Mouse (Mus musculus): ENCODE measurements at regions not wholly inside any gene's neighbourhood (a gene's known extent, or its start where the extent isn't known, plus 50 kb on each side); places are given as distances from the start of the nearest gene placed in this dataset.

DNA sequence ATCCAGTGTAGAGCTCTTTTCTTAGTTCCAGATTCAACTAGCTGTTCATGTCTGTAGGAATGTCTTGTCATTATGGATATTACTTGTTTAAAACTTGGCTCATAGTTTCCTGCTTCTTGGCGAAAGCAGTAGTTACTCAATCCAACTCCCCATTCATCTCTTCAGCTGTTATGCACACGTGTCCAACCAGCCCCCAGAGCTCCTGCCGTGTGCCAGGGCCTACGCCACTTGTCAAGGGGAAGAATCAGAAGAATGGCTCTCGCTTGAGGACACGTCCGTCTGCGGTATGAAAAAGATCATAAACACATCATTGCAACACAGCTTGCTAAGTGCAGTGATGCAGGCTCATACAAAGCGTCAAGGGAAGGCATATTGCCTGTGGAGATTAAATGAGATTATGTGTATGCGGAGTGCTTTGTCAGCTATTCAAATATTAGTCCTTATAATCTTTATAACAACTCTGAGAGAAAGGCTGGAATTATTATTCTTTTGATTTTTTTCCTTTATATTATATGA, 223.0 kb upstream of the Chd6 start:
- Histone ChIP-seq H3K4me2 (ENCODE audit: low read length) (no peak overlapping the region), H3K9me3 (ENCODE audit: control insufficient read depth, low read length) (no peaks in the 10 kb centered on the region), H3K27ac (ENCODE audit: low read length) (no peak overlapping the region), H3K9ac (replicated peaks; ENCODE audit: low read depth, low read length) (no peak overlapping the region), H3K27me3 (replicated peaks; ENCODE audit: control insufficient read depth, insufficient read depth, low read length) (no peaks in the 10 kb centered on the region), H3K4me3 (replicated peaks; ENCODE audit: low read length) (no peak overlapping the region), H3K36me3 (ENCODE audit: control insufficient read depth, insufficient read depth) (no peaks in the 10 kb centered on the region), H3K4me1 (replicated peaks; ENCODE audit: control insufficient read depth, insufficient read depth, low read length) (peaks cover 4% of the 10 kb centered on the region)
- 53% methylated on average over 10 of the region's 10 CpGs for WGBS
- peak; percentile 78 for ATAC-seq

DNA sequence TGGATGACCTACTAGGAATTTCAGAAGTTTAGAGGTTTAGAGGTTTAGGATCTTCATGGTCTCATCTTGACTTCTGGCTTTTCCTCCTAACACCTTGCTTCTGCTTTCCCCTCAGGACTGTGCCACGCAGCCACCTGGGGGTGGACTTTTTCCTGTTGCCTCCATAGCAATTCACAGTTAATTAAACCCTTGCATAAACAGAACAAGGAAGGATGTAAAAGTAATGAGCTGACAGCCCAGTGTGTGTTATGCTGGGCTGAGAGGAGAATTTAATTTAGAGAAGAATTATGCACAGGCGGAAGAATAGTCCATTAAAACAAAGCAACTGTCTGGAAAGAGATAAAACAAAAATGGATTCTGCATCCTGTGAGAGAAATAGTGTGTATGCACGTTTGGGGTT, 193.9 kb upstream of the Chd6 start:
- no peak overlapping the region for H3K4me3 ChIP-seq (replicated peaks; ENCODE audit: low read length)
- peaks cover 3% of the 10 kb centered on the region; the same call in 1 of the 2 replicates for H3K4me1 ChIP-seq (replicated peaks; ENCODE audit: control insufficient read depth, insufficient read depth, low read length)
- WGBS = 34% methylated on average over 3 of the region's 3 CpGs

DNA sequence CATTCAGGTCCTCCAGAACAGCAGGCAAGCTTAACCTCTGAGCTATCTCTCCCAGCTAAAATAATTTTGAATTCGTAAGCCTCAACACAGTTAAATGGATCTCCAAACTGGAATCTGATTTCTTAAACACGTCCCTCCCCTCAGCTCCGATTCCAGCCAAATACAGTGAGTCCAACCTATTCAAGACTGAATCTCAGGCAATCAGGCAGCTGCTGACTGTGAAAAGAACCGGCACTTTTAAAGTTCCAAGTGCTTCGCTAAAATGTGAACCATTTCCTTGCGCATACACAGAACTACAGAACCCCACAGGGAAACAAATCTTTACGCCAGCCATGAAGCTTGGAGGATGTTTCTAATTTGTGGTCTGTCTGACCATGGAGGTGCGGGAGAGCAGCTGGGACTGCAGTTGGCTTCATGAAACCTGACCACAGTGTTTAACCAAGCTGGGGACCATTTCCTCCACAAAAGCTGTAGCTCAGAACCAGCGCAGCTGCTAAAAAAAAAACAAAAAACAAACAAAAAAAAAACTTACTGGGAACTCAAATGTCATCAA, 160.1 kb upstream of the Chd6 start:
- WGBS = 40% methylated on average over 9 of the region's 9 CpGs

More for the DNA sequence above, 193.9 kb upstream of the Chd6 start:
- Histone ChIP-seq H3K4me2 (ENCODE audit: low read length) (no peak overlapping the region), H3K27me3 (replicated peaks; ENCODE audit: control insufficient read depth, insufficient read depth, low read length) (no peaks in the 10 kb centered on the region), H3K27ac (ENCODE audit: low read length) (no peak overlapping the region), H3K9me3 (ENCODE audit: control insufficient read depth, low read length) (no peaks in the 10 kb centered on the region), H3K9ac (replicated peaks; ENCODE audit: low read depth, low read length) (no peak overlapping the region), H3K36me3 (ENCODE audit: control insufficient read depth, insufficient read depth) (no peaks in the 10 kb centered on the region)
- ATAC-seq = no peak

DNA sequence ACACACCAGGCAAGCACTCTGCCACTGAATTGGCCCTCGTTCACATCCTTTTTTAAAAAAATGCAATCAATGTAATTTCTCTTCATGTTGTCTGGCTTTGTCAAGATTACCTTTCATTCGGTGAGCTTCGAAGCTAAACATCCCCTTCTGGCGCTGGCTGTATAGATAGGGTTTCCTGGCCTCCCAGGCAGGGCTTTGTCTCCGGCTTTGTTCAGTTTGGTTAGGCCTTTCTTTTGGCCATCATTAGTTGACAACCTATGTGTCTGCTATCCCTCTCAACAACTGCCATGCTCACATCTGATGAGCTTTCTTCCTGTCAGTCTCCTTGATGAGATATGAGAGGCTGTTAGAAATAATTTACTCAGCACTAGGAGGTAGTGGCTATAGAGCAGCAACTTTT, 157.6 kb upstream of the Chd6 start:
- Histone ChIP-seq H3K36me3 (ENCODE audit: control insufficient read depth, insufficient read depth) (no peaks in the 10 kb centered on the region), H3K27ac (ENCODE audit: low read length) (no peak overlapping the region)
- WGBS = 8% methylated on average over 5 of the region's 5 CpGs

More for the DNA sequence above, 160.1 kb upstream of the Chd6 start:
- Histone ChIP-seq H3K9ac (replicated peaks; ENCODE audit: low read depth, low read length) (no peak overlapping the region), H3K9me3 (ENCODE audit: control insufficient read depth, low read length) (no peaks in the 10 kb centered on the region), H3K27ac (ENCODE audit: low read length) (no peak overlapping the region), H3K36me3 (ENCODE audit: control insufficient read depth, insufficient read depth) (no peaks in the 10 kb centered on the region), H3K4me1 (replicated peaks; ENCODE audit: control insufficient read depth, insufficient read depth, low read length) (peaks cover 20% of the 10 kb centered on the region), H3K4me2 (ENCODE audit: low read length) (no peak overlapping the region), H3K27me3 (replicated peaks; ENCODE audit: control insufficient read depth, insufficient read depth, low read length) (no peaks in the 10 kb centered on the region), H3K4me3 (replicated peaks; ENCODE audit: low read length) (no peak overlapping the region)
- ATAC-seq = no peak

DNA sequence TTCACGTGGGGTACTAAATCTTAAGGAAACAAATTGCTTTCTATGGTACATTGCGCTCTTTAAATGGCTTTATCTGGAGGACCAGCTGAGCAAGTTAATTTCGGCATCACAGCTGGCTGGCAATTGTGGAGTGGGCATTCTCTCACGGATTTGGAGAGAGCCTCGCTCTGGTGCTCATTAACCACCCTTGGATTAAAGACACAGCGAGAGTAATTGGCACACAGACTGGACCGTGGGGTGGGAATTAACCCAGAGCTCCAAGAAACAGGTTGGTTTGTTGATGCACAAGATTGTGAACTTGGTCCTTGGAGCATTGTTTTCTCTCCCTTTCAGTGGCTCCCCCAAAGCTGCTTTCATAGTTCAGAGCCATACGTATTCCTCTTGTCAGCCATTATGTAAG, 156.3 kb upstream of the Chd6 start:
- Histone ChIP-seq H3K9me3 (ENCODE audit: control insufficient read depth, low read length) (no peaks in the 10 kb centered on the region), H3K4me3 (replicated peaks; ENCODE audit: low read length) (no peak overlapping the region), H3K27ac (ENCODE audit: low read length) (peak overlapping the region; percentile 5; the same call in 1 of the 2 replicates), H3K36me3 (ENCODE audit: control insufficient read depth, insufficient read depth) (no peaks in the 10 kb centered on the region), H3K4me2 (ENCODE audit: low read length) (no peak overlapping the region), H3K4me1 (replicated peaks; ENCODE audit: control insufficient read depth, insufficient read depth, low read length) (peaks cover 20% of the 10 kb centered on the region), H3K27me3 (replicated peaks; ENCODE audit: control insufficient read depth, insufficient read depth, low read length) (no peaks in the 10 kb centered on the region), H3K9ac (replicated peaks; ENCODE audit: low read depth, low read length) (no peak overlapping the region)
- WGBS = 2% methylated on average over 8 of the region's 8 CpGs
- ATAC-seq = peak; percentile 86

More for the DNA sequence above, 157.6 kb upstream of the Chd6 start:
- ATAC-seq = no peak
- no peak overlapping the region for H3K4me2 ChIP-seq (ENCODE audit: low read length)
- no peak overlapping the region for H3K4me3 ChIP-seq (replicated peaks; ENCODE audit: low read length)
- no peaks in the 10 kb centered on the region for H3K9me3 ChIP-seq (ENCODE audit: control insufficient read depth, low read length)
- no peaks in the 10 kb centered on the region for H3K27me3 ChIP-seq (replicated peaks; ENCODE audit: control insufficient read depth, insufficient read depth, low read length)
- peaks cover 20% of the 10 kb centered on the region for H3K4me1 ChIP-seq (replicated peaks; ENCODE audit: control insufficient read depth, insufficient read depth, low read length)
- no peak overlapping the region for H3K9ac ChIP-seq (replicated peaks; ENCODE audit: low read depth, low read length)

DNA sequence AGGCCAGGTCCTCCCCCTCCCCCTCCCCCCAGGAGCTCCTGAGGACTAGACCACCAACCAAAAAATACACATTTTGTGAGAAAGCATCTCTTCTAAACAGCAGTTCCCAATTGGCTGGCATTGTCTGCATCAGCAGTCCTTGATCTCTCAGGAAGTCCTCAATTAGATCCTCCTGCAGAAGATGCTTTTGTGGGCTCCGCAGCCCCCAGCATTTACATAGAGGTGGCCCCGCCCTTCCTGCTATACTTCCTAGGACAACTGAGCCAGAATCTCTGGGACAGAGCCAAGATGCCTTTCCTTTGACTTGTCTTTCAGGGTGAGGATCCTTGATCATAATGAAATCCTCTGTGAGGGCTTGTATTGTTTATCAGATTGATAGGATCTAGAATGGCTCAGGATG, 143.9 kb upstream of the Chd6 start:
- H3K36me3 ChIP-seq (ENCODE audit: control insufficient read depth, insufficient read depth) = no peaks in the 10 kb centered on the region
- no peak overlapping the region for H3K27ac ChIP-seq (ENCODE audit: low read length)
- H3K27me3 ChIP-seq (replicated peaks; ENCODE audit: control insufficient read depth, insufficient read depth, low read length) = no peaks in the 10 kb centered on the region
- WGBS = 80% methylated on average over 2 of the region's 2 CpGs
- no peak overlapping the region for H3K4me3 ChIP-seq (replicated peaks; ENCODE audit: low read length)
- no peaks in the 10 kb centered on the region for H3K4me1 ChIP-seq (replicated peaks; ENCODE audit: control insufficient read depth, insufficient read depth, low read length)
- no peak overlapping the region for H3K9ac ChIP-seq (replicated peaks; ENCODE audit: low read depth, low read length)
- no peak overlapping the region for H3K4me2 ChIP-seq (ENCODE audit: low read length)
- no peak for ATAC-seq
- H3K9me3 ChIP-seq (ENCODE audit: control insufficient read depth, low read length) = no peaks in the 10 kb centered on the region

DNA sequence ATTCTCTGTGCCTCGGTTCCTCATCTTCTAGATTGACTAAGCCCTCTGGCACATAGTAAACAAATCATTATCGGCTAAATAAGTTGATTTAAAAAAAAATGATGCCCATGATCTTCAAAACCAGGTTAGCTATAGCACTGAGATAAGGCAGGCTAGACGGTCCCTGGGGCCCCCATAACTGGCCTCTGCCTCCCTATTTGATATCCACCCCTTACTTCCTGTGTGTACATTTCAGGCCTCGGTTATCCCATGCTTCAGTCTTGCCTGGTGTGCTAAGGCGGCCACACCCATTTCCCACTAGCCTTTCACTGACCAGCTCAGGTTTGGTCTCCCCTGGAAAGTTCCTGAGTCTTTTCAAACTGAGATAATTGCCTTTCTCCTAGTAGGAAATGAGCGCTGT, 132.8 kb upstream of the Chd6 start:
- no peaks in the 10 kb centered on the region for H3K9me3 ChIP-seq (ENCODE audit: control insufficient read depth, low read length)
- WGBS = 87% methylated on average over 6 of the region's 6 CpGs
- no peak overlapping the region for H3K4me2 ChIP-seq (ENCODE audit: low read length)
- H3K36me3 ChIP-seq (ENCODE audit: control insufficient read depth, insufficient read depth) = no peaks in the 10 kb centered on the region
- no peak overlapping the region for H3K9ac ChIP-seq (replicated peaks; ENCODE audit: low read depth, low read length)
- H3K4me3 ChIP-seq (replicated peaks; ENCODE audit: low read length) = no peak overlapping the region
- H3K4me1 ChIP-seq (replicated peaks; ENCODE audit: control insufficient read depth, insufficient read depth, low read length) = no peaks in the 10 kb centered on the region
- no peaks in the 10 kb centered on the region for H3K27me3 ChIP-seq (replicated peaks; ENCODE audit: control insufficient read depth, insufficient read depth, low read length)
- H3K27ac ChIP-seq (ENCODE audit: low read length) = no peak overlapping the region
- ATAC-seq = no peak

DNA sequence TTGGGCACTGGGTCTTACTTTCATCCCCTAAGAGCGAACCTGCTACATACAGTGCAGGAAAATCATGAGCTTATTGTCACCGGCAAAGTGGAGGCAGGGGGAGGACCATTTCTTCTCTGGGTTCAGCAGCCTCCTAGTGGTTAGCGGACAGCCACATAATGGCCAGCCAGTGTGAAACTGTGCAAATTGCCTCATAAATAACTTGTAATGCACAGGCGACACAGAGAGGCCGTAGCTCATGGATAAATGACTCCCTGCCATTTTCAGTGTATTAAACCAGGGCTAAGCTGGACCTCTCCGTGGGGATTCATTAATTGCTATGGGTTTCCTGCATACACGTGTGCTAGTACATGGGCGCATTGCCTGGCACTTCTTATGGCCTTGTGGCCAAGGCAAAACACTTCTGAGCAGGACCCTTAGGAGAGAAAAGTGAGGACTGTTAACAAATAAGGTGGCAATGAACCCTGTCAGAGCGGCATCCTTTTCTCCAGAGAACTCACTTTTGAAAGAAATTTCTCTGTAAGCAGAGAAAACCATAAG, 128.5 kb upstream of the Chd6 start:
- no peak for ATAC-seq
- 48% methylated on average over 9 of the region's 9 CpGs for WGBS
- Histone ChIP-seq H3K36me3 (ENCODE audit: control insufficient read depth, insufficient read depth) (no peaks in the 10 kb centered on the region), H3K27me3 (replicated peaks; ENCODE audit: control insufficient read depth, insufficient read depth, low read length) (no peaks in the 10 kb centered on the region), H3K4me2 (ENCODE audit: low read length) (no peak overlapping the region), H3K9ac (replicated peaks; ENCODE audit: low read depth, low read length) (no peak overlapping the region), H3K4me1 (replicated peaks; ENCODE audit: control insufficient read depth, insufficient read depth, low read length) (peaks cover 5% of the 10 kb centered on the region; the same call in 1 of the 2 replicates), H3K27ac (ENCODE audit: low read length) (no peak overlapping the region), H3K4me3 (replicated peaks; ENCODE audit: low read length) (no peak overlapping the region), H3K9me3 (ENCODE audit: control insufficient read depth, low read length) (no peaks in the 10 kb centered on the region)

DNA sequence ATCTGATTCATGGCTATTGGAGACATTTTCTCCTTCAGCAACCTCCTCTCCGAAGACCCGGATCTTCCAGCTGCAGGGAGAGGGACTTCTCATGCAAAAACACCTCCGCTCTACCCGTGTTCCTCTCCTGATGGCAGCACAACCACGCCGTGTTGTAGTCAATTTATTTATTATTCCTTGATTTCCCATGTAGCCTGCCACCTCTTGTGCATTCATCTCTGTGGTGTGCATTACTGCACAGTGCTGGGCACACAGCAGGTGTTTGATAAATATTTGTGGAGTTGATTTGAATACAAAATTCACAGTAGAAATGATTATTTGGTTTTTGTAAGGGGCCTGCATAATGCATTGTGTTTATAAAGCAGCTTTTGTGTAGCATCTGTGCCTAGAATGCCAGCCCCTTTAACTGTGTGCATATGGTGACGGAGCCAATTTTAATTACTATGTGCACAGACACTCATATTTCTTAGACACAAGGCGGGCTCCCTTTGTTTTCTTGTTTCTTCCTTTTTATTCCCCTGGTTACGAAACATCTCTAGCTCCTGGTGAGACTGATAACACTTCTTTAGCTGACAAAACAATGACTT, 124.4 kb upstream of the Chd6 start:
- no peaks in the 10 kb centered on the region for H3K27me3 ChIP-seq (replicated peaks; ENCODE audit: control insufficient read depth, insufficient read depth, low read length)
- no peaks in the 10 kb centered on the region for H3K36me3 ChIP-seq (ENCODE audit: control insufficient read depth, insufficient read depth)
- H3K4me1 ChIP-seq (replicated peaks; ENCODE audit: control insufficient read depth, insufficient read depth, low read length) = peaks cover 12% of the 10 kb centered on the region
- peak; percentile 80 for ATAC-seq
- no peak overlapping the region for H3K4me3 ChIP-seq (replicated peaks; ENCODE audit: low read length)
- H3K27ac ChIP-seq (ENCODE audit: low read length) = no peak overlapping the region
- no peaks in the 10 kb centered on the region for H3K9me3 ChIP-seq (ENCODE audit: control insufficient read depth, low read length)
- H3K4me2 ChIP-seq (ENCODE audit: low read length) = no peak overlapping the region
- WGBS = 51% methylated on average over 9 of the region's 9 CpGs
- H3K9ac ChIP-seq (replicated peaks; ENCODE audit: low read depth, low read length) = no peak overlapping the region
